Mouse (Mus musculus) erythroblast, embryonic 14.5 days (primary cell): Measurements from ENCODE around the gene Cenpc1.

Experiments
- GATA1 ChIP-seq: IDR thresholded peaks from 2 replicates; pipeline ENCODE4 v1.6.1; 2012; ENCODE audit warnings: low read length, inconsistent platforms, mixed read lengths
- TAL1 ChIP-seq: IDR thresholded peaks from 3 replicates; pipeline ENCODE4 v1.6.1; 2012; ENCODE audit warnings: low read length, inconsistent platforms, mixed read lengths

DNA sequence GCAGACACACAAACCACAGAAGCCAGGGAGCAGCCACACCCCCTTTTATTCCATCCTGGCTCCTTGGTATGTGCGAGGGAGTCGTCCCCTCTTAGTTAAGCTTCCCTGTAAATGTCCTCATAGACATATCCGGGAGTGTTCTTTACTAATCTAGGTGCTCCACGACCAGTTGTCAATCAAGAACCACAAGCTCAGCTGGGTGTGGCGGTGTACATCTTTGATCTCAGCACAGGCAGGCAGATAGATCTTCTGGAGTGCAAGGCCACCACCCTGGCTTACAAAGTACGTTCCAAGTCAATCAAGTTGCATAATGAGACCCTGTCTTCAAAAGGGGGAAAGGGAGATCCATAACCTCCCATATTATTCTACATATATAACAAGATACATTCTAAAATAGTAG lies 3.7 kb upstream of the Cenpc1 start:
- TF ChIP-seq GATA1 = no peak
- TF ChIP-seq TAL1 = no peak
